Mouse (Mus musculus) lung, adult 10 weeks (tissue): Measurements from ENCODE around the gene 1700057G04Rik. TPM values are rescaled to one million over a fixed set of nuclear protein-coding genes. Genes with fewer than 3 reads are reported as not detected.

Experiments used
- polyA plus RNA-seq: library from polyadenylated mRNA; stranded (reverse); fragments of 350-450 nt; fragmentation: Illumina TruSeq; extraction: RNeasy Lipid Tissue Mini Kit (QIAGEN cat#74804); gene quantifications from one replicate; pipeline ENCODE4 v1.2.3, GENCODE M21; 2014; ENCODE audit warnings: low read depth, low replicate concordance; ENCODE audit not compliant: insufficient read depth

The 1700057G04Rik gene
- not detected for polyA plus RNA-seq

DNA sequence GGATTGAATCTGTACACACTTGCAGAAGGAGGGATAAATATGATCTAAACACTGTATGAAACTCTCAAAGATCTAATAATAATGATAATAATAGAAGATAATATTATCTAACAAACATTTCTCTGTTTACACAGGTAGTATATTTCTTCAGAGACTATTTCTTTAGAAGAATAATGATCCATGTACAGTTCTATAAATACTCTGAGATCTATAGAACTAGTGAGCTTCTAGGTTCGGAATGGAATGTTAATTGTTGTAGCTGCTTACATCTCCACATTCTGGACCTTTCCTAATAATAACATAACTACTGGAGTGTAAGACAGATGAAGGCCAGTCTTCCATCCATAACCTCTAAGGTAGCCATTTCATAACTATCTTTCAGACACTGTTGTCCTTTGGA is at the start of gene 1700057G04Rik:
Gene 1700057G04Rik (plus strand): TSS at position 301 of the 400 bp plus-strand sequence.

GRCm38 (mm10) chr9:92275486-92276207 is 33.5 kb upstream of the 1700057G04Rik start, which contains the start of gene Plscr2:
Gene Plscr2, plus strand, starts transcription at chr9:92275602.

Other genes with a start within 250 kb of the 1700057G04Rik start
- gene Plscr5, start 116.4 kb upstream of the 1700057G04Rik start, polyA plus RNA-seq, result not detected
- 53.1 TPM for gene Plscr1, start 59.6 kb upstream of the 1700057G04Rik start, polyA plus RNA-seq
- gene Plscr2, start 33.8 kb upstream of the 1700057G04Rik start, polyA plus RNA-seq, result 23.3 TPM
- 21.2 TPM for gene Plscr4, start 148.0 kb downstream of the 1700057G04Rik start, polyA plus RNA-seq
- 16.0 TPM for gene Plod2, start 232.8 kb downstream of the 1700057G04Rik start, polyA plus RNA-seq